7 mouse cellular contexts compared by ENCODE assay signal in the genomic region with DNA sequence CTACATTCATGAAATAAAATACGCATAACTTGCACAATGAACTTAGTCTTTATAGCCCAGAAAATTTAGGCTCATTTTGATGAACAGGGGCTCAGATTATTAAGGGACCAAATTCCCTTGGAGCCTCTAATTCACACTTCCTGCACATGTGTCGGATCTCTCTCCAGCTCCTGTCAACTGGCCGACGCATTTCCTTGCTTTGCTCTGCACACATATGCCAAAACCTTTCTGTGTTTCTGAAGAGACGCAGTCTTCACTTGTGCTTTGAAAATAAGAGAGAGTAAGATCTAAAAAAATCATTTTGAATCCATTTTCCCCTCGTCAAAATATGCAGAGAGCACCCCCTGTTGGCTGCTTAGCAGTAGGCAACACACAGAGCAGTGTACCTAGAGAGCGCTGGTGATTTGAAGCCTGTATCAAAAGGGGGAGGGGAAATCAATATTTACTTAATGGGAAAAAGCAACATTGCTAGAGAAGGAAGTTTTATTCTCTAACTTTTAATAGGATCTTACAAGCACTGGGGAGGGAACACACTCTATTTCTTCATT. TPM values are rescaled to one million over a fixed set of nuclear protein-coding genes. Genes with fewer than 3 reads are reported as not detected.
DNase-seq lines count a peak whose midpoint lies in the region; ATAC-seq and TF ChIP-seq lines count a peak whose summit lies in the region.

No protein-coding gene starts in this region.

- 0 out of 2 replicates have a peak, but pooled peaks have one; percentile 24 for TF ChIP-seq CTCF in lung, adult 2 months (IDR thresholded peaks at IDR 0.05; ENCODE audit: insufficient read depth, low read length)
- TF ChIP-seq CTCF in brain, embryonic 14.5 days (IDR thresholded peaks at IDR 0.05; ENCODE audit: borderline replicate concordance, extremely low read depth, insufficient read depth, insufficient read length): peak; percentile 70; the same call in 1 of the 2 replicates

- no peaks in the 10 kb centered on the region for H3K9me3 ChIP-seq in forebrain, embryonic 13.5 days (replicated peaks)
- H3K9me3 ChIP-seq in midbrain, embryonic 10.5 days (replicated peaks): no peaks in the 10 kb centered on the region

- no peak overlapping the region for H3K27ac ChIP-seq in forebrain, embryonic 13.5 days
- no peak overlapping the region for H3K27ac ChIP-seq in midbrain, embryonic 10.5 days (replicated peaks)

- peak; percentile 85 for ATAC-seq in forebrain, embryonic 13.5 days
- ATAC-seq in megakaryocyte, adult 5-6 weeks (ENCODE audit: poor library complexity, severe bottlenecking): no peak

- TF ChIP-seq POLR2A in lung, adult 2 months (IDR thresholded peaks at IDR 0.05; ENCODE audit: borderline replicate concordance, extremely low read depth, low read depth, low read length): no peak
- no peak for TF ChIP-seq POLR2A in brain, embryonic 14.5 days (IDR thresholded peaks at IDR 0.05; ENCODE audit: borderline replicate concordance, extremely low read depth, insufficient read depth, insufficient read length, poor library complexity, severe bottlenecking)

- no peaks in the 10 kb centered on the region for H3K4me1 ChIP-seq in lung, adult 2 months (ENCODE audit: control insufficient read depth, insufficient read depth, low read length)
- H3K4me1 ChIP-seq in forebrain, embryonic 13.5 days: no peaks in the 10 kb centered on the region
- H3K4me1 ChIP-seq in midbrain, embryonic 10.5 days: peaks cover 4% of the 10 kb centered on the region; the same call in 1 of the 2 replicates

- no peaks in the 10 kb centered on the region for H3K36me3 ChIP-seq in forebrain, embryonic 13.5 days (ENCODE audit: poor library complexity, severe bottlenecking)
- H3K36me3 ChIP-seq in midbrain, embryonic 10.5 days: no peaks in the 10 kb centered on the region

- H3K4me2 ChIP-seq in forebrain, embryonic 13.5 days: no peak overlapping the region

- H3K9ac ChIP-seq in forebrain, embryonic 13.5 days: no peak overlapping the region

- no peak for DNase-seq in lung, adult 2 months
- no peak for DNase-seq in lung, postnatal 25 days (ENCODE audit: low spot score)
- DNase-seq in brain, embryonic 14.5 days (ENCODE audit: low read depth): peak; percentile 82
- peak; percentile 25 for DNase-seq in layer of hippocampus, adult 9-11 months
- DNase-seq in midbrain, embryonic 10.5 days (ENCODE audit: low spot score): peak; percentile 41

- WGBS in lung, adult 2 months: 40% methylated on average over 7 of the region's 7 CpGs
- WGBS in forebrain, embryonic 13.5 days: 46% methylated on average over 7 of the region's 7 CpGs
- WGBS in midbrain, embryonic 10.5 days: 54% methylated on average over 7 of the region's 7 CpGs

- no peaks in the 10 kb centered on the region for H3K27me3 ChIP-seq in forebrain, embryonic 13.5 days
- H3K27me3 ChIP-seq in midbrain, embryonic 10.5 days (ENCODE audit: low read depth, poor library complexity, severe bottlenecking): no peaks in the 10 kb centered on the region

- H3K4me3 ChIP-seq in lung, adult 2 months (replicated peaks; ENCODE audit: extremely low read depth, low read depth, low read length): no peak overlapping the region
- no peak overlapping the region for H3K4me3 ChIP-seq in forebrain, embryonic 13.5 days
- H3K4me3 ChIP-seq in midbrain, embryonic 10.5 days: no peak overlapping the region

RNA-seq across cellular contexts. Expression of a gene that starts 18.5 kb away (rescaled TPM):
- polyA plus RNA-seq in lung, adult 2 months (2012; rRNA removed): 10.7 and 16.1 TPM in 2 replicates
- 63.3 and 76.9 TPM in 2 replicates for polyA plus RNA-seq in brain, embryonic 14.5 days (2012; rRNA removed)
- 90.3 and 100 TPM in 2 replicates for polyA plus RNA-seq in forebrain, embryonic 13.5 days (2015; fragmentation: Nextera tagmentation; extraction: Ambion mirVana)
- 67.1 and 81.5 TPM in 2 replicates for polyA plus RNA-seq in midbrain, embryonic 10.5 days (2016; fragmentation: Nextera tagmentation; extraction: Ambion mirVana)
- 37.3 and 38.7 TPM in 2 replicates for total RNA-seq in megakaryocyte, adult 5-6 weeks (2015)
- total RNA-seq in megakaryocyte, adult 5-6 weeks (2017): 47.9 and 51.1 TPM in 2 replicates

Comparison
In these comparisons a context has a peak if more than half of its experiments do, and no peak if none do; other contexts are left out.
1. DNase-seq: peak in brain, embryonic 14.5 days (single experiment), layer of hippocampus, adult 9-11 months (single experiment) and midbrain, embryonic 10.5 days (single experiment); none in lung, adult 2 months (single experiment) and lung, postnatal 25 days (single experiment).